Mouse (Mus musculus) limb, embryonic 12.5 days (tissue): ENCODE results near the gene Osbpl3. TPM values are rescaled to one million over a fixed set of nuclear protein-coding genes. Genes with fewer than 3 reads are reported as not detected.

Source experiments
- ATAC-seq: fragments of 200-750 bp; cut with Nextera tagmentation; 2 replicates; pipeline ENCODE4 v1.8.0; 2017; ENCODE audit warnings: low read depth, moderate TSS enrichment; ENCODE audit not compliant: insufficient number of reproducible peaks, insufficient read depth, low FRiP score, low TSS enrichment
- H3K27ac ChIP-seq: fragments of 300-500 bp; sonication (generic); 2 replicates; pipeline ENCODE4 v1.5.1; 2016; ENCODE audit warnings: mild to moderate bottlenecking, moderate library complexity
- H3K27me3 ChIP-seq: fragments of 300-500 bp; sonication (generic); 2 replicates; pipeline ENCODE4 v1.6.1; 2016; ENCODE audit warnings: mild to moderate bottlenecking, moderate library complexity
- H3K36me3 ChIP-seq: fragments of 300-500 bp; sonication (generic); 2 replicates; pipeline ENCODE4 v1.6.1; 2016; ENCODE audit warnings: mild to moderate bottlenecking, moderate library complexity
- H3K4me1 ChIP-seq: fragments of 300-500 bp; sonication (generic); replicated peaks from 2 replicates; pipeline ENCODE4 v1.6.1; 2016
- H3K4me2 ChIP-seq: fragments of 300-500 bp; sonication (generic); 2 replicates; pipeline ENCODE4 v1.6.1; 2016; ENCODE audit warnings: mild to moderate bottlenecking, moderate library complexity
- H3K4me3 ChIP-seq: fragments of 300-500 bp; sonication (generic); replicated peaks from 2 replicates; pipeline ENCODE4 v1.5.1; 2016; ENCODE audit warnings: mild to moderate bottlenecking
- H3K9ac ChIP-seq: fragments of 300-500 bp; sonication (generic); replicated peaks from 2 replicates; pipeline ENCODE4 v1.6.1; 2016; ENCODE audit warnings: mild to moderate bottlenecking, moderate library complexity
- H3K9me3 ChIP-seq: fragments of 300-500 bp; sonication (generic); 2 replicates; pipeline ENCODE4 v1.6.1; 2016; ENCODE audit warnings: mild to moderate bottlenecking, moderate library complexity
- WGBS: fragments of 180-500 bp; shearing (Covaris S2); methylation state at CpG from one replicate; pipeline ENCODE4 v1.1.7; 2016; 5-methylcytosine and 5-hydroxymethylcytosine counted together
- polyA plus RNA-seq: library from polyadenylated mRNA; unstranded; fragments of >200 nt; fragmentation: Nextera tagmentation; extraction: Ambion mirVana; gene quantifications from 2 replicates; pipeline ENCODE4 v1.2.1, GENCODE M21; 2016

Osbpl3 gene
- polyA plus RNA-seq, 1 experiment from 2014 or later, result 18.5 TPM

- Histone ChIP-seq H3K27ac (no peak overlapping the region), H3K4me1 (no peaks in the 10 kb centered on the region), H3K4me2 (no peak overlapping the region), H3K9me3 (no peaks in the 10 kb centered on the region), H3K4me3 (no peak overlapping the region), H3K27me3 (no peaks in the 10 kb centered on the region), H3K9ac (no peak overlapping the region), H3K36me3 (no peaks in the 10 kb centered on the region)
- 88% methylated on average over 4 of the region's 4 CpGs for WGBS
- ATAC-seq, result no peak
These were observed 211.9 kb downstream of the Osbpl3 start for GRCm38 (mm10) chr6:50244126-50244525.

Other genes with a start within 250 kb of the Osbpl3 start
- gene Gsdme, start 192.3 kb downstream of the Osbpl3 start, polyA plus RNA-seq, result 44.2 and 46.5 TPM in 2 replicates
- 67.4 and 71.1 TPM in 2 replicates for gene Cycs, start 110.3 kb upstream of the Osbpl3 start, polyA plus RNA-seq
- 0.60 and 0.71 TPM in 2 replicates for gene 4921507P07Rik, start 140.4 kb upstream of the Osbpl3 start, polyA plus RNA-seq
- gene Npvf, start 198.2 kb upstream of the Osbpl3 start, polyA plus RNA-seq, result not detected in 2 replicates